ENCODE assay signal across 10 mouse cellular contexts in genomic region chr16:34513956-34514593, GRCm38 (mm10). TPM values are rescaled to one million over a fixed set of nuclear protein-coding genes. Genes with fewer than 3 reads are reported as not detected.
DNase-seq lines count a peak whose midpoint lies in the region; ATAC-seq and TF ChIP-seq lines count a peak whose summit lies in the region.
"Had no signal": no experiment of that assay in that cellular context is flagged by ENCODE, and none has a peak within 500 bp of the region (broad histone marks: within the 10 kb centered on the region; RNA-seq: fewer than 3 reads in every experiment).

No protein-coding gene starts in this region.

- peak; percentile 59; the same call in 1 of the 2 replicates for ATAC-seq in kidney, embryonic 16.5 days (ENCODE audit: low FRiP score, low TSS enrichment)
- ATAC-seq: inflammation-experienced regulatory T-cells, adult 6 months; lung, postnatal 0 days had no signal

- no peak overlapping the region for H3K9ac ChIP-seq in kidney, embryonic 16.5 days (replicated peaks; ENCODE audit: low read length)

- no peak overlapping the region for H3K4me2 ChIP-seq in kidney, embryonic 16.5 days (replicated peaks; ENCODE audit: low read depth, low read length)

- H3K27me3 ChIP-seq in kidney, embryonic 16.5 days (ENCODE audit: insufficient read depth, low read length): no peaks in the 10 kb centered on the region
- no peaks in the 10 kb centered on the region for H3K27me3 ChIP-seq in thymus, adult 2 months (ENCODE audit: control insufficient read depth, insufficient read depth, low read length)

- no peak; the same call in 1 of the 2 replicates for TF ChIP-seq POLR2A in olfactory bulb, adult 2 months (IDR thresholded peaks at IDR 0.05; ENCODE audit: insufficient read depth, low read depth, low read length)
- TF ChIP-seq POLR2A in thymus, adult 2 months (IDR thresholded peaks at IDR 0.05; ENCODE audit: control insufficient read depth, extremely low read depth, insufficient read depth, low read length, poor library complexity): no peak

- H3K9me3 ChIP-seq in kidney, embryonic 16.5 days (ENCODE audit: low read length): no peaks in the 10 kb centered on the region

- TF ChIP-seq CTCF in olfactory bulb, adult 2 months (IDR thresholded peaks at IDR 0.05; ENCODE audit: insufficient read depth, low read depth, low read length): no peak
- no peak for TF ChIP-seq CTCF in thymus, adult 2 months (IDR thresholded peaks at IDR 0.05; ENCODE audit: borderline replicate concordance, control insufficient read depth, extremely low read depth, insufficient read depth, low read length, poor library complexity)

- no peak for DNase-seq in kidney, postnatal 14 days
- peak; percentile 64 to 67 for DNase-seq in frontal cortex, postnatal 10 days (ENCODE audit: low spot score in 2 of 2)
- peak; percentile 74 to 80 for DNase-seq in layer of hippocampus, postnatal 14 days (ENCODE audit: low spot score in 2 of 2)
- no peak for DNase-seq in thymus, adult 2 months
- no peak for DNase-seq in retina, embryonic 14.5 days (ENCODE audit: low spot score)
- no peak for DNase-seq in testis, postnatal 14 days (ENCODE audit: low spot score)

- H3K4me1 ChIP-seq in kidney, embryonic 16.5 days (ENCODE audit: insufficient read depth, low read length): peaks cover 13% of the 10 kb centered on the region
- H3K4me1 ChIP-seq in olfactory bulb, adult 2 months (ENCODE audit: control insufficient read depth, insufficient read depth, low read length): peaks cover 35% of the 10 kb centered on the region
- no peaks in the 10 kb centered on the region; the same call in 1 of the 2 replicates for H3K4me1 ChIP-seq in thymus, adult 2 months (replicated peaks; ENCODE audit: control insufficient read depth, insufficient read depth, low read length)

- no peak overlapping the region for H3K27ac ChIP-seq in kidney, embryonic 16.5 days (ENCODE audit: low read length)
- H3K27ac ChIP-seq in olfactory bulb, adult 2 months (ENCODE audit: insufficient read depth, low read depth, low read length): peak overlapping the region; percentile 66
- H3K27ac ChIP-seq in thymus, adult 2 months (ENCODE audit: control insufficient read depth, insufficient read depth, low read length): no peak overlapping the region

- H3K36me3 ChIP-seq in kidney, embryonic 16.5 days (ENCODE audit: insufficient read depth, low read length): no peaks in the 10 kb centered on the region
- no peaks in the 10 kb centered on the region for H3K36me3 ChIP-seq in thymus, adult 2 months (ENCODE audit: control insufficient read depth, insufficient read depth, low read length)

- H3K4me3 ChIP-seq in kidney, embryonic 16.5 days (ENCODE audit: low read length): no peak overlapping the region
- H3K4me3 ChIP-seq in olfactory bulb, adult 2 months (ENCODE audit: insufficient read depth, low read depth, low read length): peak overlapping the region; percentile 49
- H3K4me3 ChIP-seq in thymus, adult 2 months (ENCODE audit: control insufficient read depth, insufficient read depth, low read length): no peak overlapping the region

- WGBS in kidney, embryonic 16.5 days: 31% methylated on average over 13 of the region's 13 CpGs
- WGBS in olfactory bulb, adult 2 months: 34% methylated on average over 13 of the region's 13 CpGs
- WGBS in thymus, adult 2 months: 87% methylated on average over 13 of the region's 13 CpGs

RNA-seq across cellular contexts. Expression of gene Kalrn, which starts 59.3 kb away (rescaled TPM):
- 15.2 and 16.5 TPM in 2 replicates for polyA plus RNA-seq in kidney, embryonic 16.5 days (2015; fragmentation: Nextera tagmentation; extraction: Ambion mirVana)
- 100 to 1,000 TPM; 419 to 451 TPM for total RNA-seq in layer of hippocampus, postnatal 14 days (2021)
- 61.5 and 153 TPM in 2 replicates for polyA plus RNA-seq in olfactory bulb, adult 2 months (2012; ENCODE audit: insufficient read depth, insufficient read length, low replicate concordance, missing spikeins)
- polyA plus RNA-seq in thymus, adult 2 months (2012; rRNA removed): 2.9 and 3.2 TPM in 2 replicates

Comparison
In these comparisons a context has a peak if more than half of its experiments do, and no peak if none do; other contexts are left out.
1. DNase-seq: peak in frontal cortex, postnatal 10 days (2 of 2) and layer of hippocampus, postnatal 14 days (2 of 2); none in kidney, postnatal 14 days (single experiment), thymus, adult 2 months (single experiment), retina, embryonic 14.5 days (single experiment) and testis, postnatal 14 days (single experiment).